8 mouse cellular contexts compared by ENCODE assay signal in genomic region chr7:118102231-118102630, GRCm38 (mm10). TPM values are rescaled to one million over a fixed set of nuclear protein-coding genes. Genes with fewer than 3 reads are reported as not detected.
A peak's percentile ranks its signal among the peaks of the same experiment; 100 is the strongest.
DNase-seq lines count a peak whose midpoint lies in the region; ATAC-seq and TF ChIP-seq lines count a peak whose summit lies in the region.

No protein-coding gene starts in this region.

- peaks cover 18% of the 10 kb centered on the region for H3K4me1 ChIP-seq in heart, embryonic 12.5 days (replicated peaks)
- H3K4me1 ChIP-seq in testis, adult 2 months (ENCODE audit: control insufficient read depth, insufficient read depth, low read length): no peaks in the 10 kb centered on the region
- no peaks in the 10 kb centered on the region for H3K4me1 ChIP-seq in hindbrain, embryonic 16.5 days (ENCODE audit: control insufficient read depth, insufficient read depth, low read depth, low read length)
- no peaks in the 10 kb centered on the region for H3K4me1 ChIP-seq in midbrain, embryonic 13.5 days (replicated peaks)

- no peak overlapping the region for H3K4me3 ChIP-seq in heart, embryonic 12.5 days
- H3K4me3 ChIP-seq in testis, adult 2 months (ENCODE audit: control insufficient read depth, low read depth, low read length): no peak overlapping the region
- no peak overlapping the region for H3K4me3 ChIP-seq in hindbrain, embryonic 16.5 days (ENCODE audit: low read length)
- H3K4me3 ChIP-seq in midbrain, embryonic 13.5 days (replicated peaks): no peak overlapping the region

- DNase-seq in heart, adult 18-20 months: peak; percentile 18 to 50
- no peak for DNase-seq in testis, postnatal 14 days (ENCODE audit: low spot score)
- DNase-seq in embryo, embryonic 10.5 days (ENCODE audit: low spot score): peak; percentile 86
- no peak for DNase-seq in ovary, postnatal 36 days (ENCODE audit: low spot score)

- H3K4me2 ChIP-seq in heart, embryonic 12.5 days: no peak overlapping the region
- H3K4me2 ChIP-seq in hindbrain, embryonic 16.5 days (ENCODE audit: low read length): no peak overlapping the region
- no peak overlapping the region for H3K4me2 ChIP-seq in midbrain, embryonic 13.5 days (replicated peaks)

- H3K9ac ChIP-seq in heart, embryonic 12.5 days: no peak overlapping the region
- no peak overlapping the region for H3K9ac ChIP-seq in hindbrain, embryonic 16.5 days (ENCODE audit: low read depth, low read length)
- no peak overlapping the region for H3K9ac ChIP-seq in midbrain, embryonic 13.5 days (replicated peaks)

- H3K27ac ChIP-seq in heart, embryonic 12.5 days (ENCODE audit: poor library complexity, severe bottlenecking): no peak overlapping the region
- no peak overlapping the region for H3K27ac ChIP-seq in testis, adult 2 months (ENCODE audit: control insufficient read depth, insufficient read depth, low read depth, low read length)
- H3K27ac ChIP-seq in hindbrain, embryonic 16.5 days (ENCODE audit: low read depth, low read length): no peak overlapping the region
- no peak overlapping the region for H3K27ac ChIP-seq in midbrain, embryonic 13.5 days

- no peak for TF ChIP-seq POLR2A in testis, adult 2 months (IDR thresholded peaks at IDR 0.05; ENCODE audit: control insufficient read depth, low read depth, low read length)

- WGBS in heart, embryonic 12.5 days: 43% methylated on average over 4 of the region's 4 CpGs
- 42% methylated on average over 4 of the region's 4 CpGs for WGBS in hindbrain, embryonic 16.5 days
- WGBS in midbrain, embryonic 13.5 days: 44% methylated on average over 4 of the region's 4 CpGs

- no peak for ATAC-seq in heart, embryonic 12.5 days (ENCODE audit: insufficient number of reproducible peaks, low FRiP score)
- peak; percentile 46; the same call in 1 of the 2 replicates for ATAC-seq in hindbrain, embryonic 16.5 days
- ATAC-seq in midbrain, embryonic 13.5 days: peak; percentile 16; the same call in 1 of the 2 replicates

- peak; percentile 24; the same call in 1 of the 2 replicates for TF ChIP-seq CTCF in testis, adult 2 months (IDR thresholded peaks at IDR 0.05; ENCODE audit: control insufficient read depth, insufficient read depth, insufficient replicate concordance, low read depth, low read length)

- H3K9me3 ChIP-seq in heart, embryonic 12.5 days (replicated peaks): no peaks in the 10 kb centered on the region
- no peaks in the 10 kb centered on the region for H3K9me3 ChIP-seq in hindbrain, embryonic 16.5 days (ENCODE audit: control insufficient read depth, low read length)
- no peaks in the 10 kb centered on the region for H3K9me3 ChIP-seq in midbrain, embryonic 13.5 days

- peaks cover 31% of the 10 kb centered on the region for H3K36me3 ChIP-seq in heart, embryonic 12.5 days
- no peaks in the 10 kb centered on the region; the same call in none of the 2 replicates for H3K36me3 ChIP-seq in testis, adult 2 months (ENCODE audit: control insufficient read depth, insufficient read depth, low read length)
- H3K36me3 ChIP-seq in hindbrain, embryonic 16.5 days (ENCODE audit: control insufficient read depth, insufficient read depth, low read length): peaks cover 17% of the 10 kb centered on the region
- H3K36me3 ChIP-seq in midbrain, embryonic 13.5 days: peaks cover 26% of the 10 kb centered on the region

- H3K27me3 ChIP-seq in heart, embryonic 12.5 days (replicated peaks): no peaks in the 10 kb centered on the region
- H3K27me3 ChIP-seq in testis, adult 2 months (ENCODE audit: control insufficient read depth, insufficient read depth, low read length): no peaks in the 10 kb centered on the region
- no peaks in the 10 kb centered on the region for H3K27me3 ChIP-seq in hindbrain, embryonic 16.5 days (replicated peaks; ENCODE audit: control insufficient read depth, insufficient read depth, low read length)
- H3K27me3 ChIP-seq in midbrain, embryonic 13.5 days: no peaks in the 10 kb centered on the region

RNA-seq across cellular contexts. Expression of gene Rps15a, which starts 13.8 kb away (rescaled TPM):
- 100 to 1,000 TPM; 557 to 604 TPM for total RNA-seq in heart, adult 18-20 months (2021)
- 403 and 415 TPM in 2 replicates for polyA plus RNA-seq in heart, embryonic 12.5 days (2016; fragmentation: Nextera tagmentation; extraction: Ambion mirVana)
- 1,101 and 1,374 TPM in 2 replicates for polyA plus RNA-seq in testis, adult 2 months (2012; rRNA removed)
- polyA plus RNA-seq in hindbrain, embryonic 16.5 days (2015; fragmentation: Nextera tagmentation; extraction: Ambion mirVana): 313 and 317 TPM in 2 replicates
- polyA plus RNA-seq in midbrain, embryonic 13.5 days (2015; fragmentation: Nextera tagmentation; extraction: Ambion mirVana): 555 and 560 TPM in 2 replicates

RNA-seq across cellular contexts. Expression of gene Arl6ip1, which starts 27.2 kb away (rescaled TPM):
- 10 to 100 TPM; 33.9 to 34.3 TPM for total RNA-seq in heart, adult 18-20 months (2021)
- polyA plus RNA-seq in heart, embryonic 12.5 days (2016; fragmentation: Nextera tagmentation; extraction: Ambion mirVana): 369 and 385 TPM in 2 replicates
- 125 and 197 TPM in 2 replicates for polyA plus RNA-seq in testis, adult 2 months (2012; rRNA removed)
- polyA plus RNA-seq in hindbrain, embryonic 16.5 days (2015; fragmentation: Nextera tagmentation; extraction: Ambion mirVana): 497 and 635 TPM in 2 replicates
- 509 and 609 TPM in 2 replicates for polyA plus RNA-seq in midbrain, embryonic 13.5 days (2015; fragmentation: Nextera tagmentation; extraction: Ambion mirVana)

Comparison
In these comparisons a context has a peak if more than half of its experiments do, and no peak if none do; other contexts are left out.
1. DNase-seq: peak in heart, adult 18-20 months (2 of 2) and embryo, embryonic 10.5 days (single experiment); none in testis, postnatal 14 days (single experiment) and ovary, postnatal 36 days (single experiment).